Mouse (Mus musculus) yolk sac, embryonic 10.5 days (tissue): ENCODE data around the gene Olfr1101.

Experiments used
- DNase-seq: peaks from one replicate; pipeline ENCODE4 v3.0.0-alpha.2; 2017; ENCODE audit warnings: low spot score

Gene Olfr1101

GRCm38 (mm10) chr2:86991121-86991520 lies at the start of gene Olfr1101:
Olfr1101 (minus strand) TSS chr2:86991221.
- DNase-seq: no peak

DNA sequence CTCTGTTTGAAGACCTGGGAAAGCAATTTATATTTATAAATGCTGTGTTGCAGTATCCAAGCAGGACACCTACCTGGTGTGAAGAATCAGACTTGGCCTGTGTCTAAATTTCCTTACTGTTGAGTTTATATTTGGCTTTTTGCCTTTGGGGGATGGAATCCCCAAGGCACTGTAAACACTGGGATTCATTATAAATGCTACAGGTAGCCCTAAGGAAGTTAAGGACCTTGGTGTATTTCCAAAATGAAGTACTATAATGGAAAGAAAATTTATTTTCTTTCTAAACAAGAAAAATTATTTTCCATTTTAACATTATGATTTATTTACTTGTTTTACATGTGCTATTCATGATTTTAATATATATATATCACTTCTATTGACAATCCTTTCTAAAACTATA lies 45.4 kb upstream of the Olfr1101 start, which contains the start of gene Olfr1105:
Gene Olfr1105 (minus strand): TSS at position 101 of the 400 bp plus-strand sequence.
- DNase-seq: no peak

GRCm38 (mm10) chr2:87026980-87027379 lies 36.0 kb upstream of the Olfr1101 start, which contains the start of gene Olfr1104:
Olfr1104 (minus strand) TSS chr2:87027080.
- DNase-seq: no peak

GRCm38 (mm10) chr2:86998098-86998497 lies 7.1 kb upstream of the Olfr1101 start, which contains the start of gene Olfr1102:
Olfr1102 (plus strand) TSS chr2:86998398.
- no peak for DNase-seq

DNA sequence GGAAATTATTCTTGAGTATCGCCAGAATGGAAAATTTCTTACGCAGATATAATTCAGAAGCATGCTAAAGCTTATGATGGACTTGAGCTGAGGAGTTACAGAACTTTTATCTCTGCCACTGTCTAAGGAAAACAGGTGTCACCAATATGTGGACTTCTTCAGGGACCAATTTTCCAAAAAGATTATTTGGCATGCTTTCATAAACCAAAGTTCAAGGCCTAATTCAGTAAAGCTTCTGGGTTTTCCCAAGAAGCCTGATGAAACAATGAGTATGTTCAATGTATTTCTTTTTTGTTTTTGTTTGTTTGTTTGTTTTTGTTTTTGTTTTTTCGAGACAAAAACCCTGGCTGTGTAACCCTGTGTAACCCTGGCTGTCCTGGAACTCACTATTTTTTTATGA lies 11.2 kb downstream of the Olfr1101 start, which contains the start of gene Olfr1100:
Gene Olfr1100 (minus strand): TSS at position 101 of the 400 bp plus-strand sequence.
- DNase-seq: no peak

GRCm38 (mm10) chr2:86960593-86960992 lies 30.4 kb downstream of the Olfr1101 start, which contains the start of gene Olfr1099:
Olfr1099 (minus strand) TSS chr2:86960693.
- DNase-seq: no peak
